Mouse (Mus musculus): ENCODE data around the gene Snrnp35.

The Snrnp35 gene

GRCm38 (mm10) chr5:124536776-124537175 lies 53.8 kb downstream of the Snrnp35 start:
- DNase-seq (ENCODE audit: low spot score in 2 of 2), result no peak

DNA sequence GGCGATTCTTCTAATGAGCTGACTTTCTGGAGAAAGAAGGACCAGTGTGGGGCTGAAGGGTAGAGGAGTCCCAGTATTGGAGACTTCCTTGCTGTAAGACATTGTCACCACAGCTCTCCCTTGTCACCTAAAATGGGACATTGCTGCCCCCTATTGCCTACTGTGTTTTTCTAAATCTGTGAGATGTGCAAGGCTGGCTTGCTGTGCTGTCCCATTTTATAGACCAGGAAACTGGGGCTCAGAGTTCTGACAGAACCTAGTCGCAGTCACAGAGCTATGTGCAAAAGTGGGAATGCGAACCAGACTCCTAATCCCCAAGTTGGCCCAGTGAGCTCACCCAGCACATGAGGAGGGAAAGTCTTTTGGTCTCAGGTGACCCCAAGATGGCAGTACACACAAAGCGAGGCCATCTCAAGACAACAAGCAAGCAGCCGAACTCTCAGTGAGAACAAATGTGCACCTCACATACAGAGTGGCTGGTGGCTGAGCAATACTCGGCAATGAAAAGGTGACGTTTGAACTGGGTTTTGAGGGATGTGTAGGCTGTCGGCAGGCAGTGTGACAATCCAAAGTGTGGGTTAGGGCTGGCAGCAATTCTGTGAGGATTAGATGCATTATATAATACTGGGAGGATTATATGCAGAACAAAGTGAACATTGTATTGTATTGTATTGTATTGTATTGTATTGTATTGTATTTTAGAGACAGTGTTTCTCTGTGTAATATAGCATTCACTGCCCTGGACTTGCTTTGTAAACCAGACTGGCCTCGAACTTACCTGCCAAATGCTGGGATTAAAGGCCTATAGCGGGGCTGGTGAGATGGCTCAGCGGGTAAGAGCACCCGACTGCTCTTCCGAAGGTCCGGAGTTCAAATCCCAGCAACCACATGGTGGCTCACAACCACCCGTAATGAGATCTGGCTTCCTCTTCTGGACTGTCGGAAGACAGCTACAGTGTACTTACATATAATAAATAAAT lies 56.2 kb downstream of the Snrnp35 start:
- peak in 1 of 2 experiments; percentile 53 for DNase-seq (ENCODE audit: low spot score in 2 of 2)

- DNase-seq (ENCODE audit: low spot score in 2 of 2), result no peak
Measured at GRCm38 (mm10) chr5:124539905-124540304, 57.0 kb downstream of the Snrnp35 start.

DNA sequence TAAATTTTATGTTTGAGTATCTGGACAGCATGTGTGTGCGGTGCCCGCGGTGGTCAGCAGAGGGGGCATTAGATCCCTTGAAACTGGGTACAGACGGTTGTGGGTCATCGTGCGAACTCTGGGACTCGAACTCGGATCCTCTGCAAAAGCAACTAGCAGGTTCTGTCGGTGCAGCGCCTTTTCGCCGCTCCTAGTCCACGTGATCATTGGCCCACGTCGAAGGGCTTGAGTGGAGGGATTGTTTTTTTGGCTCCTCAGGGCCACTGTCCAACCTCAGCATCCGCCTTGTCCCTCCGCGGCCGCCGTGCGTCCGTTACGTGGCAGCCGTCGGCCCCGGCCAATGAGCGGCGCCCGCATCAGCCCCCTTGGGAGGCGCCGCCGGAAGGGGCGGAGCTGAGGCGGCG lies 57.5 kb downstream of the Snrnp35 start, which contains the start of gene Tmed2:
Gene Tmed2, plus strand, starts transcription at position 313 of the 404 bp plus-strand sequence.
- peak; percentile 90 to 92 for DNase-seq (ENCODE audit: low spot score in 2 of 2)

Measured in frontal cortex, postnatal 25 days (tissue).